Mouse (Mus musculus) neural tube, embryonic 11.5 days (tissue): Measurements from ENCODE around the gene Map3k9. TPM values are rescaled to one million over a fixed set of nuclear protein-coding genes. Genes with fewer than 3 reads are reported as not detected.
A peak's percentile ranks its signal among the peaks of the same experiment; 100 is the strongest.

Experiments
- ATAC-seq: fragments of 200-750 bp; cut with Nextera tagmentation; 2 replicates; pipeline ENCODE4 v1.8.0; 2017; ENCODE audit warnings: moderate number of reproducible peaks, mild to moderate bottlenecking, moderate TSS enrichment, moderate library complexity; ENCODE audit not compliant: insufficient read depth, low FRiP score, low TSS enrichment
- DNase-seq: peaks from one replicate; pipeline ENCODE4 v3.0.0-alpha.2; 2015; ENCODE audit warnings: low spot score
- H3K27ac ChIP-seq: fragments of 300-500 bp; sonication (generic); 2 replicates; pipeline ENCODE4 v1.5.1; 2014; ENCODE audit warnings: low read depth, mild to moderate bottlenecking, low read length
- H3K27me3 ChIP-seq: fragments of 300-500 bp; sonication (generic); 2 replicates; pipeline ENCODE4 v1.6.1; 2014; ENCODE audit warnings: mild to moderate bottlenecking, low read length, mixed read lengths; ENCODE audit not compliant: control insufficient read depth, insufficient read depth
- H3K36me3 ChIP-seq: fragments of 300-500 bp; sonication (generic); 2 replicates; pipeline ENCODE4 v1.6.1; 2014; ENCODE audit warnings: mild to moderate bottlenecking, low read length, moderate library complexity, mixed read lengths; ENCODE audit not compliant: control insufficient read depth, insufficient read depth
- H3K4me1 ChIP-seq: fragments of 300-500 bp; sonication (generic); 2 replicates; pipeline ENCODE4 v1.6.1; 2014; ENCODE audit warnings: low read length, mixed read lengths; ENCODE audit not compliant: control insufficient read depth, insufficient read depth
- H3K4me2 ChIP-seq: fragments of 300-500 bp; sonication (generic); 2 replicates; pipeline ENCODE4 v1.6.1; 2014; ENCODE audit warnings: low read depth, mild to moderate bottlenecking, moderate library complexity
- H3K4me3 ChIP-seq: fragments of 300-500 bp; sonication (generic); 2 replicates; pipeline ENCODE4 v1.5.1; 2014; ENCODE audit warnings: low read depth, low read length
- H3K9ac ChIP-seq: fragments of 300-500 bp; sonication (generic); 2 replicates; pipeline ENCODE4 v1.6.1; 2014; ENCODE audit warnings: mild to moderate bottlenecking, low read length
- H3K9me3 ChIP-seq: fragments of 300-500 bp; sonication (generic); 2 replicates; pipeline ENCODE4 v1.6.1; 2016; ENCODE audit warnings: low read length; ENCODE audit not compliant: control insufficient read depth
- WGBS: fragments of 180-500 bp; shearing (Covaris S2); extraction: QIAGEN DNeasy Blood & Tissue Kit; methylation state at CpG from one replicate; pipeline ENCODE4 v1.1.7; 2014; 5-methylcytosine and 5-hydroxymethylcytosine counted together
- polyA plus RNA-seq: library from polyadenylated mRNA; unstranded; fragments of >200 nt; fragmentation: Nextera tagmentation; extraction: Ambion mirVana; gene quantifications from 2 replicates; pipeline ENCODE4 v1.2.1, GENCODE M21; 2014

Map3k9 gene
- polyA plus RNA-seq: 3.6 and 3.7 TPM in 2 replicates

GRCm38 (mm10) chr12:81781105-81781909 lies at the start of gene Map3k9:
TSS of gene Map3k9 (minus strand) at chr12:81781175.
- under 1% methylated on average over 39 of the region's 56 CpGs for WGBS
- Histone ChIP-seq H3K9ac (peak within 1 kb of the TSS; percentile 74), H3K36me3 (no peaks in the 10 kb centered on the region), H3K4me2 (peak within 1 kb of the TSS; percentile 83), H3K27ac (peak within 1 kb of the TSS; percentile 62), H3K9me3 (no peaks in the 10 kb centered on the region), H3K4me3 (peak within 1 kb of the TSS; percentile 71), H3K27me3 (peaks cover 10% of the 10 kb centered on the region), H3K4me1 (peaks cover 3% of the 10 kb centered on the region; the same call in 1 of the 2 replicates)
- ATAC-seq (peak; percentile 98), DNase-seq (peak; percentile 96)

GRCm38 (mm10) chr12:81828355-81828754 lies 47.4 kb upstream of the Map3k9 start:
- Histone ChIP-seq H3K9me3 (no peaks in the 10 kb centered on the region), H3K27me3 (no peaks in the 10 kb centered on the region), H3K36me3 (no peaks in the 10 kb centered on the region), H3K4me1 (no peaks in the 10 kb centered on the region), H3K4me3 (no peak overlapping the region), H3K27ac (no peak overlapping the region), H3K4me2 (no peak overlapping the region), H3K9ac (no peak overlapping the region)
- DNase-seq (no peak), ATAC-seq (no peak)
- WGBS: 80% methylated on average over 2 of the region's 2 CpGs

- DNase-seq (no peak), ATAC-seq (no peak)
- Histone ChIP-seq H3K4me2 (no peak overlapping the region), H3K4me1 (no peaks in the 10 kb centered on the region), H3K9me3 (no peaks in the 10 kb centered on the region), H3K36me3 (no peaks in the 10 kb centered on the region), H3K9ac (no peak overlapping the region), H3K4me3 (no peak overlapping the region), H3K27ac (no peak overlapping the region), H3K27me3 (no peaks in the 10 kb centered on the region)
- 84% methylated on average over 4 of the region's 4 CpGs for WGBS
Observed at GRCm38 (mm10) chr12:81822778-81823480, 42.0 kb upstream of the Map3k9 start.

GRCm38 (mm10) chr12:81822176-81822575 lies 41.2 kb upstream of the Map3k9 start:
- H3K27ac ChIP-seq: no peak overlapping the region
- WGBS: 66% methylated on average over 4 of the region's 4 CpGs
- DNase-seq: no peak
- no peaks in the 10 kb centered on the region for H3K9me3 ChIP-seq
- no peak overlapping the region for H3K4me2 ChIP-seq
- no peak overlapping the region for H3K9ac ChIP-seq
- no peaks in the 10 kb centered on the region for H3K36me3 ChIP-seq
- no peaks in the 10 kb centered on the region for H3K4me1 ChIP-seq
- ATAC-seq: no peak
- no peaks in the 10 kb centered on the region for H3K27me3 ChIP-seq
- no peak overlapping the region for H3K4me3 ChIP-seq

GRCm38 (mm10) chr12:81820700-81821099 lies 39.7 kb upstream of the Map3k9 start:
- H3K9ac ChIP-seq: no peak overlapping the region
- no peak overlapping the region for H3K4me2 ChIP-seq
- H3K36me3 ChIP-seq: no peaks in the 10 kb centered on the region
- H3K27me3 ChIP-seq: no peaks in the 10 kb centered on the region
- 87% methylated on average over 4 of the region's 4 CpGs for WGBS
- H3K27ac ChIP-seq: no peak overlapping the region
- H3K4me1 ChIP-seq: 0 out of 2 replicates have a peak, but pooled peaks cover 3% of the 10 kb centered on the region
- no peak for ATAC-seq
- DNase-seq: no peak
- no peak overlapping the region for H3K4me3 ChIP-seq
- no peaks in the 10 kb centered on the region for H3K9me3 ChIP-seq

GRCm38 (mm10) chr12:81817126-81817505 lies 36.1 kb upstream of the Map3k9 start:
- Histone ChIP-seq H3K4me3 (no peak overlapping the region), H3K36me3 (no peaks in the 10 kb centered on the region), H3K9ac (no peak overlapping the region), H3K4me2 (0 out of 2 replicates have a peak overlapping the region, but pooled peaks have one; percentile 12), H3K4me1 (0 out of 2 replicates have a peak, but pooled peaks cover 3% of the 10 kb centered on the region), H3K9me3 (no peaks in the 10 kb centered on the region), H3K27me3 (no peaks in the 10 kb centered on the region), H3K27ac (no peak overlapping the region)
- ATAC-seq (no peak), DNase-seq (no peak)
- WGBS: 44% methylated on average over 6 of the region's 6 CpGs

GRCm38 (mm10) chr12:81816330-81817125 lies 35.6 kb upstream of the Map3k9 start:
- no peak for ATAC-seq
- Histone ChIP-seq H3K4me3 (no peak overlapping the region), H3K36me3 (no peaks in the 10 kb centered on the region), H3K27me3 (no peaks in the 10 kb centered on the region), H3K4me1 (0 out of 2 replicates have a peak, but pooled peaks cover 3% of the 10 kb centered on the region), H3K9ac (no peak overlapping the region), H3K27ac (no peak overlapping the region), H3K9me3 (no peaks in the 10 kb centered on the region), H3K4me2 (0 out of 2 replicates have a peak overlapping the region, but pooled peaks have one; percentile 12)
- WGBS: 26% methylated on average over 10 of the region's 10 CpGs
- no peak for DNase-seq

GRCm38 (mm10) chr12:81814742-81815141 lies 33.8 kb upstream of the Map3k9 start:
- DNase-seq (no peak), ATAC-seq (no peak)
- no peak overlapping the region for H3K9ac ChIP-seq
- H3K9me3 ChIP-seq: no peaks in the 10 kb centered on the region
- H3K4me3 ChIP-seq: no peak overlapping the region
- H3K36me3 ChIP-seq: no peaks in the 10 kb centered on the region
- no peak overlapping the region for H3K4me2 ChIP-seq
- no peaks in the 10 kb centered on the region for H3K27me3 ChIP-seq
- H3K27ac ChIP-seq: no peak overlapping the region
- WGBS: 94% methylated on average over 5 of the region's 5 CpGs
- 0 out of 2 replicates have a peak, but pooled peaks cover 3% of the 10 kb centered on the region for H3K4me1 ChIP-seq
